In the genomic region with DNA sequence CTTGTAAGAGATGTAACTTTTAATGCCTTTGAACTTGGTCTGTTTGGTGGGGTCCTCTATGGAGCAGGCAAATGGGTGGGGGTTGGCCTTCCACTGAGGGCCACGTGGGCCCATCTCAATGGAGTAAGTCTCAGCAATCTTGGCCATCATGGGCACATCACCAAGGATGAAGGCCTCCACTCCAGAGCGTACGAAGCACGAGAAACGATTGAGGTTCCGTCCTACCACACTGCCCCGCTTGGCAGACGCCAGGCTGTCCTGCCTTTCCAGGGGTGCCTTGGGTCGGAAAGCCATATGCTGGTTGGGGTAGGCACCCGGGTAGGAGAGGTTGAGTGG, we compare ENCODE assay signal across 8 mouse cellular contexts. TPM values are rescaled to one million over a fixed set of nuclear protein-coding genes. Genes with fewer than 3 reads are reported as not detected.
DNase-seq lines count a peak whose midpoint lies in the region; ATAC-seq and TF ChIP-seq lines count a peak whose summit lies in the region.

No protein-coding gene starts in this region.

- H3K9ac ChIP-seq in heart, embryonic 15.5 days: peak overlapping the region; percentile 80; the same call in 1 of the 2 replicates
- H3K9ac ChIP-seq in limb, embryonic 14.5 days (ENCODE audit: low read depth, low read length, severe bottlenecking): peak overlapping the region; percentile 81; the same call in 1 of the 2 replicates
- no peak overlapping the region for H3K9ac ChIP-seq in stomach, postnatal 0 days (ENCODE audit: low read length)

- no peak for TF ChIP-seq CTCF in testis, adult 2 months (IDR thresholded peaks at IDR 0.05; ENCODE audit: control insufficient read depth, insufficient read depth, insufficient replicate concordance, low read depth, low read length)
- no peak for TF ChIP-seq CTCF in stomach, postnatal 0 days (IDR thresholded peaks at IDR 0.05; ENCODE audit: low read depth)

- peak overlapping the region; percentile 75 for H3K4me3 ChIP-seq in heart, embryonic 15.5 days
- no peak overlapping the region; the same call in 1 of the 2 replicates for H3K4me3 ChIP-seq in testis, adult 2 months (ENCODE audit: control insufficient read depth, low read depth, low read length)
- peak overlapping the region; percentile 68 for H3K4me3 ChIP-seq in limb, embryonic 14.5 days (replicated peaks; ENCODE audit: low read length)
- H3K4me3 ChIP-seq in stomach, postnatal 0 days (ENCODE audit: low read depth, low read length): no peak overlapping the region

- ATAC-seq in heart, embryonic 15.5 days (replicated peaks; ENCODE audit: insufficient number of reproducible peaks, insufficient read depth, low FRiP score, low read depth): no peak
- ATAC-seq in limb, embryonic 14.5 days (ENCODE audit: low FRiP score, low read depth): no peak
- no peak for ATAC-seq in stomach, postnatal 0 days (ENCODE audit: low FRiP score, low TSS enrichment)

- H3K27ac ChIP-seq in heart, embryonic 15.5 days: peak overlapping the region; percentile 96; the same call in 1 of the 2 replicates
- peak overlapping the region; percentile 67; the same call in 1 of the 2 replicates for H3K27ac ChIP-seq in testis, adult 2 months (ENCODE audit: control insufficient read depth, insufficient read depth, low read depth, low read length)
- H3K27ac ChIP-seq in limb, embryonic 14.5 days (replicated peaks; ENCODE audit: low read depth, low read length): no peak overlapping the region
- H3K27ac ChIP-seq in stomach, postnatal 0 days (replicated peaks): no peak overlapping the region

- H3K27me3 ChIP-seq in heart, embryonic 15.5 days: no peaks in the 10 kb centered on the region
- no peaks in the 10 kb centered on the region for H3K27me3 ChIP-seq in testis, adult 2 months (ENCODE audit: control insufficient read depth, insufficient read depth, low read length)
- no peaks in the 10 kb centered on the region for H3K27me3 ChIP-seq in limb, embryonic 14.5 days (ENCODE audit: control insufficient read depth, insufficient read depth, low read length)
- no peaks in the 10 kb centered on the region for H3K27me3 ChIP-seq in stomach, postnatal 0 days (ENCODE audit: control insufficient read depth, insufficient read depth, low read length)

- peaks cover 13% of the 10 kb centered on the region for H3K36me3 ChIP-seq in heart, embryonic 15.5 days
- H3K36me3 ChIP-seq in testis, adult 2 months (ENCODE audit: control insufficient read depth, insufficient read depth, low read length): no peaks in the 10 kb centered on the region
- peaks cover 29% of the 10 kb centered on the region for H3K36me3 ChIP-seq in limb, embryonic 14.5 days (ENCODE audit: control insufficient read depth, insufficient read depth, low read length)
- no peaks in the 10 kb centered on the region for H3K36me3 ChIP-seq in stomach, postnatal 0 days (ENCODE audit: control insufficient read depth, insufficient read depth, low read length)

- H3K9me3 ChIP-seq in heart, embryonic 15.5 days (replicated peaks): no peaks in the 10 kb centered on the region
- H3K9me3 ChIP-seq in limb, embryonic 14.5 days (ENCODE audit: control insufficient read depth, low read length): no peaks in the 10 kb centered on the region
- H3K9me3 ChIP-seq in stomach, postnatal 0 days (ENCODE audit: control insufficient read depth, low read length): no peaks in the 10 kb centered on the region

- WGBS in heart, embryonic 15.5 days: 92% methylated on average over 10 of the region's 10 CpGs
- 98% methylated on average over 10 of the region's 10 CpGs for WGBS in limb, embryonic 14.5 days
- 96% methylated on average over 10 of the region's 10 CpGs for WGBS in stomach, postnatal 0 days

- peak overlapping the region; percentile 95 for H3K4me2 ChIP-seq in heart, embryonic 15.5 days
- peak overlapping the region; percentile 93 for H3K4me2 ChIP-seq in limb, embryonic 14.5 days (replicated peaks; ENCODE audit: low read depth, low read length, severe bottlenecking)
- peak overlapping the region; percentile 89 for H3K4me2 ChIP-seq in stomach, postnatal 0 days (replicated peaks; ENCODE audit: low read depth)

- DNase-seq in heart, postnatal 36 days: no peak
- DNase-seq in testis, postnatal 14 days (ENCODE audit: low spot score): no peak
- no peak for DNase-seq in limb, embryonic 14.5 days (ENCODE audit: low spot score)
- DNase-seq in stomach, postnatal 0 days (ENCODE audit: low spot score): no peak
- no peak for DNase-seq in right cerebral cortex, postnatal 10 days (ENCODE audit: low spot score in 2 of 2)
- DNase-seq in cerebellum, adult 11-12 months: no peak

- no peak for TF ChIP-seq EP300 in stomach, postnatal 0 days (optimal IDR thresholded peaks at IDR 0.05)

- TF ChIP-seq POLR2A in testis, adult 2 months (IDR thresholded peaks at IDR 0.05; ENCODE audit: control insufficient read depth, low read depth, low read length): no peak
- TF ChIP-seq POLR2A in limb, embryonic 14.5 days (IDR thresholded peaks at IDR 0.05; ENCODE audit: borderline replicate concordance, extremely low read depth, insufficient read depth, insufficient read length): no peak

- H3K4me1 ChIP-seq in heart, embryonic 15.5 days (replicated peaks): peaks cover 55% of the 10 kb centered on the region
- H3K4me1 ChIP-seq in testis, adult 2 months (ENCODE audit: control insufficient read depth, insufficient read depth, low read length): peaks cover 17% of the 10 kb centered on the region
- H3K4me1 ChIP-seq in limb, embryonic 14.5 days (ENCODE audit: control insufficient read depth, insufficient read depth, low read length): peaks cover 45% of the 10 kb centered on the region
- H3K4me1 ChIP-seq in stomach, postnatal 0 days (replicated peaks; ENCODE audit: control insufficient read depth, insufficient read depth): peaks cover 27% of the 10 kb centered on the region

- intact Hi-C loops in heart, postnatal 36 days (cut with DNase I): loop anchor here (2.0 kb wide), 1 partner anchor 35 kb away; no protein-coding TSS in a partner anchor

RNA-seq across cellular contexts. Expression of a gene that starts 2.2 kb away (rescaled TPM):
- 7.0 and 9.5 TPM in 2 replicates for polyA plus RNA-seq in heart, embryonic 15.5 days (2015; fragmentation: Nextera tagmentation; extraction: Ambion mirVana)
- 10 to 100 TPM; 10.0 to 11.1 TPM for total RNA-seq in heart, postnatal 36 days (2021)
- 5.2 and 7.0 TPM in 2 replicates for polyA plus RNA-seq in testis, adult 2 months (2012; rRNA removed)
- polyA plus RNA-seq in limb, embryonic 14.5 days (2012; rRNA removed): 11.4 and 12.8 TPM in 2 replicates
- polyA plus RNA-seq in limb, embryonic 14.5 days (2014; fragmentation: Nextera tagmentation; extraction: Ambion mirVana): 8.1 and 11.2 TPM in 2 replicates
- 5.5 and 6.4 TPM in 2 replicates for polyA plus RNA-seq in stomach, postnatal 0 days (2015; fragmentation: Nextera tagmentation; extraction: Ambion mirVana)

RNA-seq across cellular contexts. Expression of a gene that starts 11.3 kb away (rescaled TPM):
- 61.4 and 63.4 TPM in 2 replicates for polyA plus RNA-seq in heart, embryonic 15.5 days (2015; fragmentation: Nextera tagmentation; extraction: Ambion mirVana)
- 10 to 100 TPM; 55.1 to 60.7 TPM for total RNA-seq in heart, postnatal 36 days (2021)
- polyA plus RNA-seq in testis, adult 2 months (2012; rRNA removed): 42.3 and 44.2 TPM in 2 replicates
- 165 and 193 TPM in 2 replicates for polyA plus RNA-seq in limb, embryonic 14.5 days (2012; rRNA removed)
- 88.8 and 95.2 TPM in 2 replicates for polyA plus RNA-seq in limb, embryonic 14.5 days (2014; fragmentation: Nextera tagmentation; extraction: Ambion mirVana)
- 75.3 and 83.8 TPM in 2 replicates for polyA plus RNA-seq in stomach, postnatal 0 days (2015; fragmentation: Nextera tagmentation; extraction: Ambion mirVana)

RNA-seq across cellular contexts. Expression of a gene that starts 24.7 kb away (rescaled TPM):
- 14.4 and 17.9 TPM in 2 replicates for polyA plus RNA-seq in heart, embryonic 15.5 days (2015; fragmentation: Nextera tagmentation; extraction: Ambion mirVana)
- 1 to 10 TPM; 9.5 to 9.9 TPM for total RNA-seq in heart, postnatal 36 days (2021)
- polyA plus RNA-seq in testis, adult 2 months (2012; rRNA removed): 11.9 and 14.1 TPM in 2 replicates
- polyA plus RNA-seq in limb, embryonic 14.5 days (2012; rRNA removed): 14.5 and 15.9 TPM in 2 replicates
- polyA plus RNA-seq in limb, embryonic 14.5 days (2014; fragmentation: Nextera tagmentation; extraction: Ambion mirVana): 24.2 and 27.0 TPM in 2 replicates
- polyA plus RNA-seq in stomach, postnatal 0 days (2015; fragmentation: Nextera tagmentation; extraction: Ambion mirVana): 13.8 and 14.0 TPM in 2 replicates

Comparison
In these comparisons a context has a peak if more than half of its experiments do, and no peak if none do; other contexts are left out.
1. H3K27ac ChIP-seq: peak in heart, embryonic 15.5 days (single experiment) and testis, adult 2 months (single experiment); none in limb, embryonic 14.5 days (single experiment) and stomach, postnatal 0 days (single experiment).
2. H3K4me3 ChIP-seq: peak in heart, embryonic 15.5 days (single experiment) and limb, embryonic 14.5 days (single experiment); none in testis, adult 2 months (single experiment) and stomach, postnatal 0 days (single experiment).
3. Peak in every context shown above with its lines, with median percentiles within 50 percentile points of each other: H3K4me2 ChIP-seq.